Mouse (Mus musculus) thymus, postnatal 4 days (tissue): ENCODE results near the gene Gbe1.

Experiments
- DNase-seq: peaks from one replicate; pipeline ENCODE4 v3.0.0; 2021

Gene Gbe1

DNA sequence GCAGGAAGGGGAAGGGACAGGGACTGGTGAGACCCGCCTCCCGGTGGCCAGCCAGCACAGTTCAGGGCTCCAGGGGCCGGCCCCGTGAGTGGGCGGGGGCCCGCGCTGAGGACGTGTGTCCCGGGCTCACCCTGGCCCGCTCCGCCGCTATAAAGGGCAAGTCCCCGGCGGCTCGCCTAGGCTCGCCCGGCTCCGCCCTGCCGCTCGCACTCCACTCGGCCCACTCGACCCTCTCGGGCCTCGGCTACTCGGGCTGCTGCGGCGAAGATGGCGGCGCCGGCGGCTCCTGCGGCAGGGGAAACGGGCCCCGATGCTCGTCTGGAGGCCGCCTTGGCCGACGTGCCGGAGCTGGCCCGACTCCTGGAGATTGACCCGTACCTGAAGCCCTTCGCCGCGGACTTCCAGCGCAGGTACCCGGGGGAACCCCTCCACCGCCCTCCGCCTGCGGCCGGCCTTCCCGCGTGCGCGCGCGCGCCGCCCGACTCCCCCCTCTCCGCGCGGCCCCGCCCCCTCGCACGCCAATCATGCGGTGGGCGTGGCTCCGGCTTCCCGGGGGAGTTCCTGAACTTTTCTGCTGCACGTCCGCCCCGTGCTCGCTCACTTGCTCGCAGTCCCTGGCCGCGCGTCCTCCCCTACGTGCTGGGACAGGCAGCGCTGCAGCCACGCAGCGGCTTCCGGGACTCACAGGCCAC, at the start of gene Gbe1:
Gene Gbe1 (plus strand): TSS at position 64 of the 692 bp plus-strand sequence.
- peak; percentile 96 for DNase-seq

DNA sequence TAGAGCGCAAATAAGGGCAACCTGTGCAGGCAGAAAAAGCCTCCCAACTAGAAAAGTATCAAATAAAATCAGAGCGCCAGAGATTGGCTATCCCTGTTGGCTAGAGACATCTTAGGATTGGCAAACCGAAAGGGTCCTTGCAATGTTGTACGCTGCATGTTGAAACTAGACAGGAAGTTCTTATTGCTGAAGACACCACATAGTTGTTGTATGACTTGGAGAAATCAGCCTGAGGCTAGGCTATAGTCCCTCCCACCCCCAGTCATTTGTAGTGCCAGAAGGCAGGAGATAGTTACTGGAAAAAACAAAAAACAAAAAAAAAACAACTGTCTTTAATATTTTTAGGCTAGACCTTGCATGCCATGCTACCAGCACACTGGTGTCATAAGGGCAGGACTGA, 3.1 kb upstream of the Gbe1 start:
- DNase-seq = no peak

DNA sequence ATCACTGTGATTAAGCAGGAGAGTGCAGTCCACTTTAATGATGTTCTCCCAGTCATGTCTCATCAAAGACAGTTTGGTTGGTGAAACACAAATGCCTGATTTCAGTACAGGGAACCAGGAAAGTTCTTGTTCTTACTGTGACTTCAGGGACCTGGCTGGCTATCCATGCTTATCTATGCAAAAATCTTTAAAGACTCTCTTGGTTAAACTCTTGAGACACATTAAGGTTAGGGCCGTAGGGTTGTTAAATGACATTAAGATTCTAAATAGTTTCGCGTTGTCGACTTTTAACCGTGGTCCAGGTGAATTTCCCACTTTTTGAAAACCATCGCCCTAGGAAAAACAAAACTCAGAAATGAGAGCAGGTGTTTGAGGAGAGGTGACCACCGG, 258 bp upstream of the Gbe1 start:
- DNase-seq = no peak

DNA sequence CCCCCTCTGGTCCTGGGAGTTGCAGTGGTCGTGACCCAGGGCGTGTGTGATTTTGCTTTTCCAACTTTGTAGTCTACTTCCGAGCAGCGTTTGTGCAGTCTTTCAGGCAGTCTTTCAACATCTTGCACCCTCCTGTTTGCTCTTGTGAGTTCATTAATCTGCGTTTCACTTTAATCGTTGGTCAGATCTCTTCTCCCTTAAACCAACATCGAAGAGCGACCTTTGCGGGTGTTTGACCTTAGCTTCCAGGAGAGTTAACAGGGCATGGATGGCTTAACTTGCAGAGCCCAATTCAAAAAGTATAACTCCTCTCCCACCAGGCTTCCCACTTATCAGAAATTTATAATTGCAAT, 805 bp downstream of the Gbe1 start:
- no peak for DNase-seq

DNA sequence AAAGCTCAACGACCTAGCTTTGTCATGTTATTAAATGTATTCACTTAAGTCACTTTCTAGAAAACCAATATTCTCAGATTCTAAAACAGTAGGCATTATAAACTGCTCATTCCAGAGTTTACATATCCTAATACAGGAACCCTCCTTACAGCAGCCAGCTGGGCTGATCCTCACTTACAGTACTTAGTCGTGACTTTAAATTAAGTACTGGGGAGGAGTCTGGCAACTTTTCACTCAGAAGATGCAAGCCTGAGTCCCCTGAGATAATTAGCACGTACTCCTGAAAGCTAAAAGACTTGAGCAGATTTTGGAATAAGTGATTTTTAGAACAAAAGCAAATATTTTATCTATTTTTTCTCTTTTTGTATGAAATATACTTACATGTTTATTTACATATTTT, 1.5 kb downstream of the Gbe1 start:
- no peak for DNase-seq

DNA sequence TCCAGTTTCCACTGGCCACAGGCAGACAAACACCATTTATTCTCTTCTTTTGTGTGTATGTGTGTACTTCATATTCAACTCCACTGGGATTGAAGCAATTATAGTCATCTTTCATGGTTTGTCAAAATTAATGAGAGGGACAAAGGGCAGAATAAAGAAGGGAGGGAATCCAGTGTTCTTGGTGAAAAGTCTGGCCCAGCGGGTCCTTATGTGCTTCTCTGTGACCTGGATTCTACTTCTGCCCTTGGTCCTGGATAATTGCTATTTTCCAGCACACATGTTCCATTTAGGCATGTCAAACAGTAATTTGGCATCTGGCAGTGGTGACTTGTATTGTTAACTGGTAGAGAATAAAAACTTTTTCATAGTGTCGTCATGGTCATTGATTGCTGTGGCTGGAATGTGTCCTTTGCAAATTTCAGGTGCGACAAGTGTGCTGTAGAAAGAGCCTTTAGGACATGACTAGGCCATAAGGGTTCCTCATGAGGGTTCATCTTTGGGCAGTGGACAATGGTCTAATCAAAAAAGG, 2.2 kb downstream of the Gbe1 start:
- no peak for DNase-seq

DNA sequence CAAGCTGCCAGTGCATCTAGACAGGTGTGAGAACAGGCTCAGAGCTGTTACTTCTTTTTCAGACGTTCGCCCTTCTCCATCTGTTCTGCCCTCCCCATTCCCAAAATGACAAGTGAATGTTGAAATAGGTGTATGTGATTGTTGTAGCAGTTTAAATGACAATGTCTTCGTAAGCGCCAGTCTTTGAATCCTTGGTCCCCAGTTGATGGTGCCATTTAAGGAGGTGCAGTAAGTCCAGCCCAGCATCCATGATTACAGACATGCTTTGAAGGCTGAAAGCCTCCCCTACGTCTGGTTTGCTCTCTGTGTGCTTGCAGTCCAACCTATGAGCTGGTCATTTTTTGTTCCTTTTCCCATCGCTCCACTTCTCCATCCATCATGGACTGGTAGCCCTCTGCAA, 5.6 kb downstream of the Gbe1 start:
- no peak for DNase-seq

DNA sequence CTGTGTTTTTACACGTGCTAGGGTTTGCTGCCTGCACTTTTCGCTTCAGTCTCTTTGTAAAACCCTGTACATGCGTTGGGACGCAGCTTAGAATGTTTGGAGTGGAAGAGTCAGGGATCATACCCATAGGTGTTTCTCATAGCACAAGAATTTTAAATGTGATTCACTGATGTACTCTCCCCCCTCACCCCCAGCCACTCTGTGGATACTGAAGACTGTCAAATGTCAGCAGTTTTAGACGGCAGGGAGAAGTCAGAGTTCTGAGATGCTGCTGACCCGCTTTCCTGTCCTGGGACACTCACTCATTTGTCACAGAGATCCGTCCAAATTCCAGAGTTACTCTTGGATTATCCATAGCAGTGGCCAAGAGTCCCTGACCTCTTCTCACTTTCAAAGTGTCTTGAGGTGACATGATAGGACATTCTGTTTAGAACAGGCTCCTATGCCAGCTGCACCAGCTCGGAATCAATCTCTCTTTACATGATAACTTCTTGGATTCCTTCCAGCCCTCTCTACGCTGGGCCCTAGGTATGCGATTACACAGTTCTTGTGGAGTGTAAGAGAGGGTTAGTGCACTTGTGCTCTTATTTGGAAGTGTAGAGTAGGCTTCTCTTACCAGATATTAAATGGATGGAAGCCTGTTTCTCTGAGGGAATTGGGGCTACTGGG, 7.0 kb downstream of the Gbe1 start:
- no peak for DNase-seq

DNA sequence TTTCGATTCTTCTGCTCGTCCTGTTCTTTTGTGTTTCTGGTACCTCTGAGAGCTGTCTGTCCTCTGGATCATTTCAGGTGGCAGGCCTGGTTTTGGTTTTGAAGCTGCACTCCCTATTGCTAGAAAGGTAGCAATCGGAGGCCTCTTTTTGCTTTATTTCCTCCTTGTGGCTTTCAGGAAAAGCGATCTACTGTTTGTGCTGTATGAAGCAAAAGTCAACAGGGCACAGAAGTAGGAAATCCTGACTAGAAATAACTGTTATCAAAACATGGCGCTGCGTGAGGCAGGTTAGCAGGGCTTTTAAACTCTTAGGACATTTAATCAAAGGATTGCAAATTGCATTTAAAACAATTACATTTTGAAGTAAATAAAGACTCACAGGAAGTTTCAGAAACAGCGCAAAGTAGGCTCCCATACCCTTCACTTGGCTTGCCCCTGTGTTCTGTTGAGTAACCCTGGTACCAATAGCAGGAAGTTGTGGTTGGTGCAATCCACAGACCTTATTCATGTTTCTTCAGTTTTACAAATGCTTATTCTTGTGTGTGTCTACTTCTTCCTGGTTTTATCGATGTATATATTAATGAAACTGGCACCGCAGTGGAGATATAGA, 12.7 kb downstream of the Gbe1 start:
- peak; percentile 25 for DNase-seq

DNA sequence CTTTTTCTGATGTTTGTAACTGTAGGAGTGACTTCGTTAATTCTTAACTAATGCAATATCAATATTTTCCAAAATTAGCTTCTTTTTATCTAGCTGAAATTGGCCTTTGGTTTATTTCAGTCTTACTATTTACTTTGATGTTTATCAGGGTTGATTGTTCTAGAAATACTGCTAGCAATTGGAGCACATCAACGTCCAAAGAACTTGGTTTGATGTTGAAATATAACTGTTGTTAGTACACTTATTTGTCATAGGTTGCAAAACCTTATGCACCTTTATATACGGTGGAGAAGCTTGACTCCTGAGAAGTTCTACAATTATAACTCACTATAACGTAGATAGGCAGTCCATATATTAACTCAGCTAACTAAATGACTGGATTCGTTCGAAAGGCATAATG, 14.8 kb downstream of the Gbe1 start:
- DNase-seq = no peak

DNA sequence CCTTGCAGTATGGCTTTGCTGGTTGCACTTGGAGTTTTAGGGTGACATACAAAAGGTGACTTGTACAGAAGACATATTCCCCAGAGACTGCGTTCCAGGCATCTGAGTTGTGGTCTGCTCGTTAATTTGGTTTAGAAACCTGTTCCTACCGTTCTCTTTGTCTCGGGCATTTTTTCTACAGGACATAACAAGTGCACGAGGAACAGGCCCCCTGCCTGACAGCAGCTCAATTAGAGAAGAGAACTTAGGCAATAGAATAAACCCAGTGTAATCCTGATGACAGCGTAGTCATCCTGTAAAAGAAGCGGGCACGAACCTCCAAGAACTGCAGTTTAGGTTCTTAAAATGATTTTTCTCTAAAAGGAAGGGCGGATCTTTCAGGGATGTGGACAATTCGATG, 15.3 kb downstream of the Gbe1 start:
- no peak for DNase-seq

DNA sequence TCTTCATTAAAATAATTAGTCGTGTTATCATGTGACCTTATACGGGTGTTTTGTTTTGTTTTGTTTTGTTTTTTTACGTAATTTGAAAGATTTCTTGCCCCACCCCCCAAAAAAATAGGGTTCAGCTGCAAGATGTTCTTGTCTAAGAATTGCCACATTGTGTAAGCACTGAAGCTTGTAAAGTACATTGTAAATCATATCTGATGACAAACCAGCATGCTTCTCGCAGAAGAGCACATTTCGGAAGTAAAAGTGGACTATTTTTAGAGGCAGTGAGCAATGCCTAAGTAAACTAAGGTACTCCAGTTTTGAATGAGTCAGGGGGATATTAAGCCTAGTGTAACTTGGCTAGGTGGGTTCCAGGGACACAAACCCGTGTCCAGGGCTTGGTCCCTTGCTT, 15.7 kb downstream of the Gbe1 start:
- DNase-seq = no peak

DNA sequence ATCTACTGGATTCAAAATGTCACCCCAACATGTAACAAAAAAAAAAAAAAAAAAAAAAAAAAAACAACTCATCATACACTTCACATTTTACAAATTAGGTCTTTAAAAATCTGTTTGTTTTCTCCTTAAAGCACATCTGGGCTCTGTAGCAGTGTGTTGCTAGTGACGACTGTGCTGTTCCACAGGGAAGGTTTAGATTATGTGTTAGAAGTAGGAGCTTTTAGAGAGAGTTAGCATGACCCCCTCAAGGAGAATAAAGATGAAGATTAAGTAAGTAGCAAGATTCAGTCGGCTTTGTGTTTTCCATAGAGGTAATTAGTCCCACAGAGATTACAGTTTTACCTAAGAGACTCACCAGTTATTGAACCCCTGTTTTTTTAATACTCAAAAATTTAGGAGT, 16.3 kb downstream of the Gbe1 start:
- no peak for DNase-seq

DNA sequence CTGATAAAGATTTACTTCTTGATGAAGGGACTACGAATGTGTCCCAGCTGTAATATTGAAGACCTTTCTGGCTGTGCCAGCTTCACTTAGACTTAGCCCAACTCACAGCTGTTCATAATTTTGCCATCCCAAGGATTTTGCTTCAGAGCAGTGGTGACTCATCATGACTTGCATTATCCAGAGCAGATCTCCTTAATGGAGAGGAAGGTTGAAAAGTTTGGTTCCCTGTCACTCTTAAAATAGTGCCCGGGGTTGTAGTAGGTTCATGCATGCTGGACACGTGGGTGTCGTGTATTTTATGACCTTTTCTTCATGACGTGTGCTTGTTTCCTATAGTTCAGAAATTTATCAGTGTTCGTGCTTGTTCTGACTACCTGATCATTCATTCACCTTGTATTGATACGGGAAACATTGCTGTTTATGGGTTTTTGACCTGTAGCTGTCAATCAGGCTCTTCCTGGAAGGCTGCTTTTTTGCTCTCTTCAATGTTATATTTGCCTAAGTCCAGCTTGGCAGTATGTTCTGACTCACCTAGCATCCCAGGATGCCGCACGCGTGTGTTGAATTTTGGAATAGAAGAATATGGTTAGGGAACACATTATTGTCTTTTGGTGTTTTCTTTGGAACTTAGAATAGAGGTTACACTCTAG, 17.0 kb downstream of the Gbe1 start:
- no peak for DNase-seq

DNA sequence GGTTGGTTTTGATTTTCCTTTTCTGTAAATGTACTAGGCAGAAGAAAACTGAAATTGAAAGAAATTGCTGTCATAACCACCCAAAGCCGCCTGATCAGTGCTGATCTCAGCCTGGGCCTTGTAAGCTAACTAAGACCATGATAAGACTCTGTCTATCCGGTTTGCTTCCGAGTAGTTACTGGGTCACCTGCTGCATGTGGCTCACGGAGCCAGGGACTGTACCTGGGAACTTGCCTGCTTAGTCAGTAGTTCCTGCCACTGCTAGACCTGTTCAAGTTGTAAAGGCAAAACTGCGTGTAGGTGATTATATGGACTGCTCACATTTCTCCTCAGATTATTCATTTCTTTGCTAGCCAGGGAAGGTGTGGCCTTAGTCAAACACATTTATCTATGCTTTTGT, 21.1 kb downstream of the Gbe1 start:
- DNase-seq = no peak

DNA sequence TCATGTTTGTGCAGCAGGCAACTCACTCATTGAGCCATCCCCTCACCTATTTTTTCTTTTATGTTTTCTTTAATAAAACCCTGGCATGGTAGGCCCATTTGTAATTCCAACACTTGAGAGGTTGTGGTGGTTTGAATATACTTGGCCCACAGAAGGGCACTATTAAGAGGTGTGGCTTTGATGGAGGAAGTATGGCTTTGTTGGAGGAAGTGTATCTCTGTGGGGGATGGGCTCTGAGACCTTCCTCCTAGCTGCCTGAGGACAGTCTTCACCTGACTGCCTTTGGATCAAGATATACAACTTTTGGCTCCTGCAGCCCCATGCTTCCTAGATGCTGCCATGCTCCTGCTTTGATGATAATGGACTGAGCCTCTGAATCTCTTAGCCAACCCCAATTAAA, 21.7 kb downstream of the Gbe1 start:
- no peak for DNase-seq

DNA sequence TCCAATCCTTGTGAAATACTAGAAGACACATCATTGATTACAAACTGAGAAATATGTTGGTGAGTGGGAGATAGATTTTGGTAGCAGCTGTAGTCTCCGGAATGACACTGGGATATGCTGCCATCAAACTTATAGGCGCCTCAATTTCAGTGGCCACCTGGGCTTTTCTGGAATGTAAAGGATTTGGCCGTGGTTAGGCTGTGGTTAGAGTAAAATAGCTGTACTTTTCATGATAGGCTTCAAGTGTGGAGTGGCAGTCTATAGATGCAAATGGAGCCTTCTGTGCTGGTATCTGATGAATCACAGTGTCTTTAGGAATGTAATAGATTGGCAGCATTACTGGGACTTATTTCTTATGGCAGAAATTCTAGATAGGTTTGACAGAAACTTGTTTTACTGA, 23.9 kb downstream of the Gbe1 start:
- DNase-seq = no peak

DNA sequence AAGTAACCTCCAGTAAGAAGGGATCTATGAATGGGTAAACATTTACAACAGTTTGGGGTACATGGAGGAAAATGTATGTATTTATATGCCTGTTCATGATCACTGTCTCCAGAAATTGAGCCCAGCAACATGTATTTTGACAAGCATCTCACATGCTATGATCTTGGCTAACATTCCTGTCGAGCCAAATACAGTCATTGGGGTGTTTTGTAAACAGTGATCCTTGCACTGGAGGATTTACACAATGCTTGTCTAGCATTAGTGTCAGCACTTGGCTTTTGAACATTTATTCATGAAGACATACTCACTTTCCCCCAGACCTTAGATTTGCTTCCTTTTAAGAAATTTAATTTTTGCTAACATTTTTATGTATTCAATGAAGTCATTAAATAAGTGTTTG, 30.7 kb downstream of the Gbe1 start:
- no peak for DNase-seq

DNA sequence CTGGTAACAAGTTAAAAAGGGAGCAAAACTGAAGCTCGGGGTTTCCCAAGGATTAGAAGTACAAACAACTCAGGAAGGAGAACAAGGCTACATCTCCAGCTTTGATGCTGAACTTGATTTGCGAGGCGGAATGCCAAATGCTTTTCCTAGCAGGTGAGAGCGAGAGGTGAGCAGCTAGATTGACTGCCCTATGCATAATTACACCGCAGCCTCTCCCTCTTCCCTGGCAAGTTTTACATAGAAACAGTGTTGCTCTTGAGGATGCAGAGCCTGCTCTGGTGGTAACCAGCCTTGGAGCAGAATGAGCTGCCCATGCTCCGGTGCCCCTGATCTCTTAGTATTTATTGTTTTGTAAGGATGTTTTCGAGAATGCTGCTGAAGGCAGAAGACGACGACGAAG, 31.9 kb downstream of the Gbe1 start:
- no peak for DNase-seq

DNA sequence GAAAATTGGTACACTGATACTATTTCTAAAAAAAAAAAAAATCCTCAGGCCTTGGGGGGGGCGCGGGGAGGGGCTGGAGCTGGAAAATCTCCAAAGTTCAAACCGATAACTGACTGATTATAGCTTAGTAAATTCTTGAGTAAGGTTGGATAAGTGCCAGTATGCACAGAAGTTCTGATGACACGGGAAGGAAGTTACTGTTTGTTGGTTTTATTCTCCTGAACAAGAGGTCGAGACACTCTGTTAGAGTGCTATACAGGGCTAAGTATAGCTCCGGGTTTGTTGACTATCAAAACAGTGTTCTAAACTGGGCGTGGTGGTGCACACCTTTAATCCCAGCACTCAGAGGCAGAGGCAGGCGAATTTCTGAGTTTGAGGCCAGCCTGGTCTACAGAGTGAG, 36.3 kb downstream of the Gbe1 start:
- DNase-seq = no peak

DNA sequence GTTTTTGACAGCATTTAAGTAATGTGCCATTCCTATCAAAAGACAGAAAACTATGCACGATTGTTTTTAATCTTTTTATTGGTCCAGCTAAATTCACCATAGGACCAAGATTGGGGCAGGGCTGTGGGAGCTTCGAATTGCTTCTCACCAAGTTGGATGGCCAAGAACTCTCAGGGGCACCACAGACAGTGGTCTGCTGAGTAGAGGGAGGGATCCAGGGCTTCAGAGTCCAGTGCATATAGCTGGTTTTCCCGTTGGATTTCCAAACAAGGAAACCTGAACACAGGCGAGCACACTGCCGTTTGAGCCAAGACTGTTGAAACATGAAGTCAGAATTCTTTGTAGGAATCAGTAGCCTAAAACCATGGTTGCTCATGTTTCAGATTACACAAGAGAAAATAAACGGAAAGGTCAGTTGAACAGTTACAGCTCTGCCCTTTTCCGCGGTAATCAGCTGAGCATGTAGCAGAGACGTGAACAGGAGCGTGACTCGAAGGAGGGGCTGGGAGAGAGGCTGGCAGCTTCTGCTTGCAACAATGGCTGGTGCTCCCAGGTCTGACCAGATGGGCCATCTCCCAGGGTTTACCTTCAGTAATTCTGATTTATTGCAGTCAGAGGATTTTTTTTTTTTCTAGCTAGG, 38.0 kb downstream of the Gbe1 start:
- DNase-seq = no peak

DNA sequence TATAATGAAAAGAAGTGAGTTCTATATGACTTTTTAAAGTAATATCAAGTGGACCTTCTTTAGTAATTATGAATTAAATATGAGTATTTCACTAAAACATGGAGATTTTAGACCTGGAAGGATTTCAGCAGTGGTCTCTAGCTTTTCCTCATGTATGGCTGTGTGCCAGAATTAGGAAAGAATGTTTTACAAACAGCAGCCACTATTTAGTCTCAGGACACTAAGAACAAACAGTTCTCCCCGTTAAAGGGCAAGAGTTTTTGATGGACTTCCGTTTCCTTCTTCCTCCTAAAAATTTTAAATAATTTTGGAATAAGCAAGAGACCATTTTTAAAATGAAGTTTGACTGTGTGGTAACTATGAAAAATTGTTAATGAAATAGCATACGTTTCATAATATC, 38.8 kb downstream of the Gbe1 start:
- DNase-seq = no peak

DNA sequence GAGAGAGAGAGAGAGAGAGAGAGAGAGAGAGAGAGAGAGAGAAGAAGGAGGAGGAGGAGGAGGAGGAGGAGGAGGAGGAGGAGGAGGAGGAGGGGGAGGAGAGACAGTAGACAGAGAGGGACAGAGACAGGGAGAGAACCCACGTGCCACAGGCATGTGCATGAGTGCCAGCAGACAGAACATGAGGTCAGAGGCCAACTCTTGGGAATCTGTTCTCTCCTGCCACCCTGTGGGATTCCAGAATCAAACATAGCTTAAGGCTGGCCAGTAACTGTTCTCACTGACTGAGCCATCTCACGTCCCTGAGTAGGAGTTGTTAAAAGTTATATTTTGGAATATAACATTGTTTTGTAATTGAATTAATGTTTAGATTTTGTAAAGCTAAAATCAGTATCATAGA, 39.3 kb downstream of the Gbe1 start:
- no peak for DNase-seq

DNA sequence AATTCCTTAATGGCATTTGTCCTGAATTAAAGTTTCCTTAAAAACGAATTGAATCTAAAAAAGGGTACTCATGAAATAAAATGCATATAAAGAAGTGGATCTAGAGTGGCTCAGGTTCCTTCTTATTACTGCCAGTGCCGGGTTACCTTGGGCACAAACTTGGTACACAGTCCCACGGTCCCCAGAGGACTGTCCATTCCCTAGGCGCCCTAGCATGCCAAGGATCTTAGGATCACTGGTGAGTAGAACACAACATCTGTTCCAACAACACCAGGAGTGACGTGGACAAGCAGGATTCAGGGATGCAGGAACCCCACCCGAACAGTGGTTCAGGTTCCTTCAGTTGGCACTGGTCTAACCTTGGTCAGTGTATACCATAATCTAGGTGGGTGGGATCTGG, 44.6 kb downstream of the Gbe1 start:
- DNase-seq = no peak
